Mouse (Mus musculus): ENCODE results near the gene Rhox4a2.
"Not testable (repeated sequence)": the region's sequence is repeated elsewhere in the genome, so short reads cannot be mapped to it uniquely, and the experiment has no call there.

Gene Rhox4a2

GRCm38 (mm10) chrX:37390548-37390947 lies at the start of gene Rhox4a2:
Rhox4a2 (plus strand) TSS chrX:37390848.
- not testable (repeated sequence) for DNase-seq (ENCODE audit: low spot score in 2 of 2)

- DNase-seq (ENCODE audit: low spot score in 2 of 2), result not testable (repeated sequence)
Observed at GRCm38 (mm10) chrX:37379728-37380127, 10.9 kb upstream of the Rhox4a2 start, which contains the start of gene Rhox3a2. Rhox3a2 (plus strand) TSS chrX:37380028.

- not testable (repeated sequence) for DNase-seq (ENCODE audit: low spot score in 2 of 2)
Observed at GRCm38 (mm10) chrX:37411767-37412166, 21.1 kb downstream of the Rhox4a2 start, which contains the start of gene Rhox2b. Rhox2b (plus strand) TSS chrX:37412067.

GRCm38 (mm10) chrX:37432194-37432593 lies 41.5 kb downstream of the Rhox4a2 start, which contains the start of gene Rhox4b:
Rhox4b (plus strand) TSS chrX:37432494.
- not testable (repeated sequence) for DNase-seq (ENCODE audit: low spot score in 2 of 2)
